Mouse (Mus musculus) cerebellum, adult 2 months (tissue): ENCODE measurements at regions not wholly inside any gene's neighbourhood (a gene's known extent, or its start where the extent isn't known, plus 50 kb on each side); places are given as distances from the start of the nearest gene placed in this dataset.

Experiments used
- CTCF ChIP-seq: fragments of 200-500 bp; IDR thresholded peaks from 2 replicates; pipeline ENCODE4 v1.5.1; 2011; ENCODE audit warnings: low read depth, mild to moderate bottlenecking, control low read depth, low read length, moderate library complexity, borderline replicate concordance; ENCODE audit not compliant: insufficient read depth
- POLR2A ChIP-seq: fragments of 200-500 bp; IDR thresholded peaks from 2 replicates; pipeline ENCODE4 v1.6.1; 2011; ENCODE audit warnings: low read length, control low read depth, borderline replicate concordance; ENCODE audit not compliant: insufficient read depth

GRCm38 (mm10) chr10:107217376-107218235, 53.9 kb upstream of the Lin7a start:
- TF ChIP-seq CTCF (no peak), POLR2A (no peak)
